Mouse (Mus musculus): Measurements from ENCODE around the gene Cyth1.

Cyth1 gene

GRCm38 (mm10) chr11:118200834-118201830 lies 47.3 kb downstream of the Cyth1 start:
- DNase-seq (ENCODE audit: low read depth, low spot score), result no peak

DNA sequence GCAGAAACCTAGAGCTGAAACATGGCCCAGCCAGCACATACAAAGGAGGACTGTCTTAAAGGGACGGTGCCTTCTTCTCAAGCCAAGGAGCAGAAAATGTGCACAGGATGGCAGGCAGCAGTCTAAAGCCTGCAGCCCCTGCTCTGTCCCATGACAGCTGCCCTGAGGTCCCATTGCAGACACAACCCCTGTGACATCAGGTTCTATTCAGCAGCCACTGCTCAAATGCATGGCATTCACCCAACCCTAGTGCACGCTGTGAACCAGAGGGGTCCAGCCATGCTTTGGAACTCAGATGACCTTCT lies 50.1 kb downstream of the Cyth1 start:
- DNase-seq (ENCODE audit: low read depth, low spot score), result no peak

DNA sequence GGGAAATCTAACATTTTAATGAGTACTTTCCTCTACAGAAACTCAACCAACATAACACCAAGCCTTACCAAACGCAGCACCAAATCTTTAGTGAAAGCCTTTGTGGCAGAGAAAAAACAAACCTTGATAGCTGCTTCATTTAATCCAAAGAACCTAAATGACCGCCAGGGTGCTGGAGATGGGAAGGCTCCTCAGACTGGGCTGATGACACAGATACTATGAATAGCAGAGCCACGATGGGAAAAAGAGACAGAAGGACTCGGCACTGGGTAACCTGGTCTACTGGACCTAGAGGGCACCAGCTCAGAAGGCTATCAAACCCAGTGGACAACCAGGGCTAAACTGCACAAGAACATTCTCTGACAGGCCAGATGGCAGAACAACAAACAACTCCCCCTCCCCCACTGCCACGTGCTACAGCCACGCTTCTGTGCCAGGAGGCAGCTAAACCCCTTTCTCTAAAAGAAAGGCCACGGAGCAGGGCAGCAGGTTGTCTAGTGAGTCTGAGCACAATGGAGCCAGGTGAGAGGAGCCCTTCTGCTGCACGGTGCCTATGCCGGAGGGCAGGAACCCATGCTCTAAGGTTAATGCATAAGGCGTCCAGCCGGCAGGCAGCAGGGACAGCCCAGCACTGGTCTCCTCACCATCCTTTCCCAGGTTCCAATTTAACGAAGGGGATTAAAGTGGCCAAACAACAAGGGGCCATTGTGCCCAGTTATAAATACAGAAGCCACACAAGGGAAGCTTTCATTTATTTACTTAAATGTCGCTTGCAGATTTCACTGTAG lies 50.7 kb downstream of the Cyth1 start:
- no peak for DNase-seq (ENCODE audit: low read depth, low spot score)

DNA sequence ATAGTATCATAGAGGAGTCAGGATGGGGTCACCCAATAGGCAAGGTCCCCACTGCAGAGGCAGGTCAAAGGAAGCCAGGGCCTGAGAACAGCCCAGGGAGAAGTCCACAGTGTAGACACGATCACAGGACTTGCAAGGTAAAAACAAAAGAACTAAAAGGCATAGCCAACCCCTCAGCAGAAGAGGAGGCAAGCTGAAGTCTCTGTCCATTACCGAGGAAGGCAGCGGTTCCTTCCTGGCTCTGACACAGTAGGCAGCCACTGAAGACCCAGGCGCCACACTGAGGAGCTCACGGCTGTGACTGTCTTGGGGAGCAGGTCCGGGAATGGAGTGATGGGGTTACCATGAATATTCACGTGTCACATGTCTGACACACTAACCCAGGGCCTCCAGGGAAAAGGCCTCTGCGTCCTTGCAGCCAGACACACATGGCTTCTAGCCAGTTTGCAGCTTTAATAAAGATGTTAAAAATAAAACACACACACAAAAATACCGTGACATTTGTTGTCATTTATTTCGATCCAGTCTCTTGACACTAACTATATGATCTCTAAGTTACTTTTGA lies 51.5 kb downstream of the Cyth1 start:
- DNase-seq (ENCODE audit: low read depth, low spot score), result no peak

GRCm38 (mm10) chr11:118193390-118194147 lies 54.8 kb downstream of the Cyth1 start:
- DNase-seq (ENCODE audit: low read depth, low spot score), result no peak

- DNase-seq (ENCODE audit: low read depth, low spot score), result no peak
Measured at GRCm38 (mm10) chr11:118192973-118193372, 55.4 kb downstream of the Cyth1 start.

- DNase-seq (ENCODE audit: low read depth, low spot score), result no peak
Measured at GRCm38 (mm10) chr11:118182768-118183167, 65.6 kb downstream of the Cyth1 start.

- DNase-seq (ENCODE audit: low read depth, low spot score), result no peak
Measured at GRCm38 (mm10) chr11:118182353-118182752, 66.0 kb downstream of the Cyth1 start.

DNA sequence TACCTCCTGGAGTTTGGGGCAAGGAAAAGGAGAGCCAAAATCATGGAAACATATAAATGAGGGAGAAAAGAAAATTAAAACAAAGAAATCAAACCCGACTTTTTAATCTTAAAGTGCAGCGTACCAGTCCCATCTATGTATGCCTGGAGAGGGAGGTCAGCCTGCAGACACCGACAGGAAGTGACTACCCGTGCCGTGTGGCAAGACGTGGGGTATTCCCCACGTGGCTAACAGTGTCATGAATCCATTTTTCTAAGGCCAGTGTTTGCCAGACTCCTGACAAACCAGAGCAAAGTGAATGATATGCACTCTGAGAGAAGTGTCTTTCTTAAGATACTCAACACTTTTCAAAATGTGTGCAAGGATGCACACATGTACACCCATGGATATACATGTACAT lies 68.2 kb downstream of the Cyth1 start:
- DNase-seq (ENCODE audit: low read depth, low spot score), result no peak

DNA sequence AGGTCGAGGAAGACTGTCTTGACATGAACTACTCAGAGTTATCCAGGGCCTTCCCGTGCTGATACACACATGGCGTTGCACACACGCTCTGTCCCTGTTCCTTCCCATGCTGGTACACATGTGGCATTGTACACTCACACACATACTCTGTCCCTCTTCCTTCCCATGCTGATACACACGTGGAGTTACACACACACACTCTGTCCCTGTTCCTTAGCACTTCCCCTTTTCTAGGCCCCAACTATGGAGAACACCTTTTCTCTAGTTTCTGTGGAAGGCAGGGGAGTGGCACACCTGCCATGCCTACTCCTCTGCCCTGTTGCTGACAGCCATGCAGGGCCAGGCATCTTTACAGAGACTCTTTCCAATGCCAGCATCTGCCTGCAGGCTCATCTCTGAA lies 70.2 kb downstream of the Cyth1 start:
- DNase-seq (ENCODE audit: low read depth, low spot score), result no peak

DNA sequence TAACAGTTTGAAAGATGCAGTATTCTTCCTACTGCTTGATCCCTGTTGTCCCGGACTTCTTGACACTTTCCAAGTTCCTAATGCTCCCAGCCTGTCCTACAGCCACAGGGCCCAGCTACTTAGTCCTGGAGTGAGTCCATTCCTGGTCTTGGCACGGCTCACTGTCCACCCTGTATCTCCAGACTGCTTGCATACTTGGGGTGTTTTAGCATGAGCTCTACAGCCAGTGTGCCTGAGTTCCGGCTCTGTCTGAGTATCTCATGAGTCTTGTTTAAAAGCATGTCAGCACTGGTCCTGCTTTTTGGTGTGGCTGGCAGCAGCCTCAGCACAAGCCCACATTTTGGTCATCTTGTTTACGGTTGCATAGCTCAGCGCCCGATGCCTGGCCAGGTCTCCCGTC lies 73.6 kb downstream of the Cyth1 start:
- no peak for DNase-seq (ENCODE audit: low read depth, low spot score)

- DNase-seq (ENCODE audit: low read depth, low spot score), result no peak
Measured at GRCm38 (mm10) chr11:118172768-118173167, 75.6 kb downstream of the Cyth1 start.

GRCm38 (mm10) chr11:118170333-118170732 lies 78.1 kb downstream of the Cyth1 start:
- no peak for DNase-seq (ENCODE audit: low read depth, low spot score)

DNA sequence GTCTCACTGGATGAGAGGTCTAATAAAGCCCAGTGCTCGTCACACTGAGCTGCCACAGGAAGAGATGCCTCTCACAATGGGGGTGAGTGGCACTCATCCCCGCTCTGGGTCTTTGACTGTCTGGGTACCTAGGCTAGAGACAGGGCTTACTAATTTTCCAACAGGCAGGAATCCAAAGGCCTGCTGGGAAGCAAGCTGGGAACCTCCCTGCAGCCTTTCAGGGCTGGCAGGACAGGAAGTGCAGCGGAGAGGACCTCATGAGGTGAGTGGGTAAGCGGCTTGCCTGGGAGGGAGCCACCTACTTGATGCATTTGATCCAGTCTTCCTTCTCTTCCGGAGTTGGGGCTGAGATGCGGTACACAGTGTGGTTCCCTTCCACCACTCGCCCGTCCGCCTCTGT lies 79.7 kb downstream of the Cyth1 start:
- DNase-seq (ENCODE audit: low read depth, low spot score), result no peak

DNA sequence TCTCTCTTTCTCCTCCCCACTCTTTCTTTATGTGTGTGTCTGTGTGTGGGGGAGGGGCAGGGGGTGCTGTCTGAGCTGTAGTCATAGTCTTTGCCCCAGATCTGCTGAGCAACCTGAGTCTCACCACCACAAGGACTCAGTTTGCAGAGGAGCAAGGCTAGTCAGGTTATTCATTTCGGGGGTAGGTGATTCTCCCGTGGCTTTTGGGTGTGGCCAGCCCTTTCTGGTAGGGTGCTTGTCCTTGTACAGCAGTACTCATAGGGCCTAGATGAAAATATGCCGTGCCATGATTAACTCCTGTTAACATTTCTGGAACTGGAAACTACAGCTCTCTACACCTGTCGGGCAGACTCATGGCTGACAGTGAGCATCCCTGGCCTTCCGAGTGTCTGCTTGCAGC lies 81.8 kb downstream of the Cyth1 start:
- DNase-seq (ENCODE audit: low read depth, low spot score), result no peak

DNA sequence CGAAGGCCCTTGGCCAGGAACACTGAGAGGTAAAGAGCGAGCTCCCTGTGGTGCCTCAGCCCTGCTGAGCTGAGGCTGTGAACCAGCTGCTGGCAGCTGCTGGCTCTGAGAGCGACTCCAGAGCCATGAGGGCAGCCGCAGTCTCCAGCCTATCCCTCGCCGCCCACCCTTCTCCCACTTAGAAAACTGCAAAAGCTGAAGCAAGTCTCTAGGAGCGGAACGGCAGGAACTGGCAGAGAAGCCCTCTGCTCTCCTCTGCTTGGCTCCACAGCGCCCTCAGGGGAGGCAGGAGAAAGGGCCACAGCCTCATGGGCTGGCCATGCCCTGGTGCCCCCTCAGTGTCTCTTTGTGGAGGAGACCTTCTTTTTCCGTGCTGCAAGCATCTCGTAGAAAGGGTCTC lies 82.7 kb downstream of the Cyth1 start:
- DNase-seq (ENCODE audit: low read depth, low spot score), result no peak

- DNase-seq (ENCODE audit: low read depth, low spot score), result no peak
Measured at GRCm38 (mm10) chr11:118164566-118164965, 83.8 kb downstream of the Cyth1 start.

GRCm38 (mm10) chr11:118162245-118162644 lies 86.1 kb downstream of the Cyth1 start:
- DNase-seq (ENCODE audit: low read depth, low spot score), result no peak

DNA sequence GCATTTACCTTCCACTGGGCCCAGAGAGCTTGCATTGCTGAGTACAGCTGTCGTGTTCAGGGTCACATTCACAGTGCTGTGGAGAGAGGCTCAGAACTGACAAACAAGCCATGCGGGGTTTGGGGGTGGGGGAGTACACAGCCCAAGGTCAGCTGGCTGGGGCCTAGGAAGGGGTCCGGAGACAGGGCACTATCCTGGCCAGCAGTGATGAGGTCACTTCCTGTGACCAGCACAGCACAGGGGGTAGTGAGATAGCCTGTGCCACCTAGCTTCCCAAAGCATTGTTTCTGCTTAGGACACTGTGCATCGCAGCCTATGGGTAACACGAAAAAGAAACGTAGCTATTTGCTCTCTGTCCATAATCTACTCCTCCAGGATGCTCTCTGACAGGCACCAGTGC lies 87.2 kb downstream of the Cyth1 start:
- DNase-seq (ENCODE audit: low read depth, low spot score), result no peak

DNA sequence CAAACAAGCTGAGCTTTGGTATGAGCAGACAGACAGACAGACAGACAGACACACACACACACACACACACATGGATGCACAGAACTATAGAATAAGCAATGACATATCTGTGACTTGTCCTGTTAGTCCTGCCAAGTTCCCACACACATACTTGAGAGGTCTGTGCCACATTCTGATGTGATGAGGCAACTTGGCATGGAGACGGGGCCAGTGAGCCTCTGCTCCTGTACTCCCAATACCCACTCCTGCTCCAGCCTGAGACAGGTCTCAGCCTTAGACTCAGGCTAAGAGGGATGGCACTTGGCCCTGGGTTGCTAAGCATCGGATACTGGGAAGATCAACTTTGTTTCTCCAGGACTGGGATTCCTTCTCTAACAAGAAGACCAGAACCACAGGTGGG lies 87.6 kb downstream of the Cyth1 start:
- DNase-seq (ENCODE audit: low read depth, low spot score), result no peak

DNA sequence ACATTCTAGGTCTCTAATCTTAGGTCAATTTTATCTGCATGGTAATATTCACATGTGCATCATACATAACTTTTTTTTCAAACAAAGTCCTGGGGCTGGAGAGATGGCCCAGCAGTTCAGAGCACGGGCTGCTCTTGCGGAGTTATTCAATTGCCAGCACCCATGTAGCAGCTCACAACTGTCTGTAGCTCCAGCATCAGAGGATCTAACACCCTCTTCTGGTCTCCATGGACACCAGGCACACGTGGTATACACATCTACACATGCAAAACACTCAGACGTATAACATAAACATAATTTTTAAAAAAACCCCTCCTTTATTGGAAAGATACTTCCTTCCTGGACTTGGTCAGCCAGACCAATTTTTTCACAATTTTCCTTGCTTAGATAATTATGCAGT lies 89.6 kb downstream of the Cyth1 start:
- DNase-seq (ENCODE audit: low read depth, low spot score), result no peak

Measured in retina, adult 2 months (tissue).